Mouse (Mus musculus) forebrain, embryonic 12.5 days (tissue): ENCODE data around the gene Med12. TPM values are rescaled to one million over a fixed set of nuclear protein-coding genes. Genes with fewer than 3 reads are reported as not detected.

Experiments used
- ATAC-seq: fragments of 200-750 bp; cut with Nextera tagmentation; 2 replicates; pipeline ENCODE4 v1.8.0; 2017; ENCODE audit warnings: moderate TSS enrichment; ENCODE audit not compliant: low FRiP score
- H3K27ac ChIP-seq: fragments of 300-500 bp; sonication (generic); 2 replicates; pipeline ENCODE4 v1.5.1; 2016; ENCODE audit warnings: mild to moderate bottlenecking
- H3K27me3 ChIP-seq: fragments of 300-500 bp; sonication (generic); 2 replicates; pipeline ENCODE4 v1.6.1; 2016; ENCODE audit warnings: mild to moderate bottlenecking
- H3K36me3 ChIP-seq: fragments of 300-500 bp; sonication (generic); replicated peaks from 2 replicates; pipeline ENCODE4 v1.6.1; 2016; ENCODE audit warnings: mild to moderate bottlenecking
- H3K4me1 ChIP-seq: fragments of 300-500 bp; sonication (generic); 2 replicates; pipeline ENCODE4 v1.6.1; 2016
- H3K4me2 ChIP-seq: fragments of 300-500 bp; sonication (generic); 2 replicates; pipeline ENCODE4 v1.6.1; 2016; ENCODE audit warnings: mild to moderate bottlenecking, moderate library complexity
- H3K4me3 ChIP-seq: fragments of 300-500 bp; sonication (generic); replicated peaks from 2 replicates; pipeline ENCODE4 v1.5.1; 2016; ENCODE audit warnings: mild to moderate bottlenecking
- H3K9ac ChIP-seq: fragments of 300-500 bp; sonication (generic); 2 replicates; pipeline ENCODE4 v1.6.1; 2016; ENCODE audit warnings: mild to moderate bottlenecking
- H3K9me3 ChIP-seq: fragments of 300-500 bp; sonication (generic); 2 replicates; pipeline ENCODE4 v1.6.1; 2016
- WGBS: fragments of 180-500 bp; shearing (Covaris S2); methylation state at CpG from one replicate; pipeline ENCODE4 v1.1.7; 2016; 5-methylcytosine and 5-hydroxymethylcytosine counted together
- polyA plus RNA-seq: library from polyadenylated mRNA; unstranded; fragments of >200 nt; fragmentation: Nextera tagmentation; extraction: Ambion mirVana; gene quantifications from 2 replicates; pipeline ENCODE4 v1.2.1, GENCODE M21; 2016

Med12 gene
- 42.0 and 43.1 TPM in 2 replicates for polyA plus RNA-seq

DNA sequence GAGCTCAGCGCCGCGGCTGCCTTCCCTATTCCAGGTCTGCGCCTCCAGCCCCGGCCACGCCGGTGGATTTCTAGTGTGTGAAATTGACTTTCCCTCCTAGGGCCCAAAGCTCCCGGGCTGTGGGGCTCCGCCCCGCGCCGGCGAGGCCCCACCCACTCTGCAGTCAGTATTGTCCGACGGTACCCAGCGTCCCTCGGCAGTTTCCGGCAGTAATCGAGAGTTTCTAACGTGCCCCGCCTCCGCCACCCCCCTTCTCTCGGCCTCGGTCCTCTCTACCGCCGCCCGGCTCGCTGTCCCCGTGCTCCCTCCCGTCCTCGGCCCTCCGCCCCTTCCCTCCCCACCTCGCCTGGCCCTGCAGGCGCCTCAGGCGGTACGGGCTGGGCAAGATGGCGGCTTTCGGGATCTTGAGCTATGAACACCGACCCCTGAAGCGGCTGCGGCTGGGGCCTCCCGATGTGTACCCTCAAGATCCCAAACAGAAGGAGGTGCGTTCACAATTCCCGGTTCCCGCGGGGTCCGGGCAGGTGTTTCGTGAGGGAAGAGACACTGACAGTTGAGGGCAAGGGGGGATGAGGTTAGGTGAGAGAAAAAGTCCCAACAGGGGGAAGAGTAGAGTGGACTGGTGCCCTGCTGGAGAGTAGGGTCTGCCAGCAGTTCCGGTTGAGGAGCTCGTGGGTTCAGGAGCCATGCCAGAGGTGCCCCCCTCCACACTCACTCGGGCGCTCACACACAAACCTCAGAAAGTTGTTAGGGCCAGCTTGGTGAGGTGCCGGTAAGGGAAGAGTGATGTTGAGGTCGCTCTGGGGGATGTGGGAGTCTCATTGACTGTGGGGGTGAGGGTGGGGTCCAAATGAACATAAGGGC, at the start of gene Med12:
Gene Med12 (plus strand): TSS at position 156 of the 864 bp plus-strand sequence.
- Histone ChIP-seq H3K27ac (peak within 1 kb of the TSS; percentile 75), H3K9ac (peak within 1 kb of the TSS; percentile 66), H3K4me2 (peak within 1 kb of the TSS; percentile 54), H3K4me3 (peak within 1 kb of the TSS; percentile 51), H3K36me3 (peaks cover 19% of the 10 kb centered on the region), H3K9me3 (no peaks in the 10 kb centered on the region), H3K27me3 (peaks cover 7% of the 10 kb centered on the region; the same call in 1 of the 2 replicates), H3K4me1 (peaks cover 8% of the 10 kb centered on the region; the same call in 1 of the 2 replicates)
- 21% methylated on average over 54 of the region's 54 CpGs for WGBS
- peak; percentile 98 for ATAC-seq

DNA sequence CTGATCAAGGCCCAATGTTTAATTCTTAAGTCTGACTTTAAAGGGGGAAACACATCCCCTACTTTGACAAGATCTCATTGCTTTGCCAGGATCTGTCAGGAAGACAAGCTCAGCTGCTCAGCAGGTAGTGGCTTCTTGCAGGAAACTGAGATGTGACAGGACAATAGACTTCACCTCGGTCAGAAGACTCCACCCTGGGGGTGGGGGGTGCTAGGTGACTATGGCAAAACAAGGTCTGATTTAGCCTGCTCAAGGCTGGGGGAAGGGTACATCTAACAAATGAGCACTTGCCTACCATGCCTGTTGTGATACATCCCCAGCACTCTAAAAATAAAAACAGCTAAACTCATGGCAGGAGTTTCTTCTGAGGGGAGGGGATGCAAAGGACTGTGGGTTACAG, 28.8 kb upstream of the Med12 start:
- Histone ChIP-seq H3K9me3 (no peaks in the 10 kb centered on the region), H3K4me2 (no peak overlapping the region), H3K4me3 (no peak overlapping the region), H3K4me1 (no peaks in the 10 kb centered on the region), H3K9ac (no peak overlapping the region), H3K27me3 (peaks cover 6% of the 10 kb centered on the region; the same call in 1 of the 2 replicates), H3K27ac (no peak overlapping the region), H3K36me3 (no peaks in the 10 kb centered on the region)
- 54% methylated on average over 1 of the region's 1 CpGs for WGBS
- no peak for ATAC-seq

DNA sequence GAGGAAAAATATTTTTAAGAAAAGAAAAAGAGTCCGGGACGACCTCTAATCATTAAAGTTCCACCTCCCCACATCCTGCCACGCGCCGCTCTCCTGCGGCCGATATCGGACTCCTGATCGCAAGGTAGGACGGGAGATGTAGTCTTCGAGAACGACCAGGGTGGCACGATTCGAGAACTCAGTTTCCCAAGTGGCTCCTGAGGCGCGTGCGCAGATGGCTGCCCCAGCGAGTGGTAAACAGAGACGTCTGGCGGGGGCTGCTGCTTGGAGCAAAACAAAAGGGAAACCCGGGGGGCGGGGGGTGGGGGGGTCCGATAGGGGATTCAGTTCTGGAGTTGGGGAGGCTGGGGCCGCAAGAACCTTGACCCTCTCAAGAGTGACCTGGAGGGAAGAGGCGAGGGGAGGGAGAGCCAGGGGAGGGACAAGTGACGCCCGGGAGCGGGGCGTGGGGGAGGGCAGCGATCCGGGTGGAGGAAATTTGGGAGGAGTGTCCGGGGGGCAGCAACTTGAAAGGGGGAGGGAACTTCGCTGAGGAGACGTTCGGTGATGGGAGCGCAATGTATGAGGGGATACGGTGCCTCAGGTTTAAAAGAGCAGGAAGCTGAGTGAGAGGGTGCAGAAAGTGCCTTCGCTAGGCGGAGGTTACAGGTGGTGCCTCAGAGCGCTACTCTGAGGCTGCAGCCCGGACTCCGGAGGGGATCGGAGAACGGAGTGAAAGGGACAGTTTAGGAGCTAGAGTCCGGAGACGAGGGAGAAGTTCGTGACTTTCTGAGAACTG, 19.7 kb upstream of the Med12 start, which contains the start of gene Foxo4:
Gene Foxo4 (plus strand): TSS at position 577 of the 778 bp plus-strand sequence.
- WGBS: 18% methylated on average over 47 of the region's 47 CpGs
- peak within 1 kb of the TSS; percentile 51 for H3K4me3 ChIP-seq
- no peak within 1 kb of the TSS for H3K27ac ChIP-seq

DNA sequence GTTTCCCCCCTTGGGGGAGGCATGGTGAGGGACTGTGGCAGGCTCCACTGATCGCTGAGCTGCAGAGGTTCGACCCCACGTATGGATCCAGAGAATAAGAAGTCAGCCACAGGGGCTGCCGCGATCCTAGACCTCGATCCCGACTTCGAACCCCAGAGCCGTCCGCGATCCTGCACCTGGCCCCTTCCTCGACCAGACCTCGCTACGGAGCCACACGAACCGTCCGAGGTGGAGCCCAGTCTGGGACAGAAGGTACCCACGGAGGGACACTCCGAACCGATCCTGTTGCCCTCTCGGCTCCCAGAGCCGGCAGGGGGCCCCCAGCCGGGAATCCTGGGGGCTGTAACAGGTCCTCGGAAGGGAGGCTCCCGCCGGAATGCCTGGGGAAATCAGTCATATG, 19.1 kb upstream of the Med12 start:
- Histone ChIP-seq H3K27me3 (peaks cover 8% of the 10 kb centered on the region; the same call in 1 of the 2 replicates), H3K36me3 (0 out of 2 replicates have a peak, but pooled peaks cover 5% of the 10 kb centered on the region), H3K4me3 (peak overlapping the region; percentile 51), H3K27ac (no peak overlapping the region), H3K4me2 (peak overlapping the region; percentile 69), H3K9me3 (no peaks in the 10 kb centered on the region), H3K9ac (peak overlapping the region; percentile 61), H3K4me1 (peaks cover 9% of the 10 kb centered on the region)
- WGBS: 20% methylated on average over 26 of the region's 26 CpGs
- peak; percentile 33; the same call in 1 of the 2 replicates for ATAC-seq

More for the DNA sequence above, 19.7 kb upstream of the Med12 start, which contains the start of gene Foxo4:
- peaks cover 9% of the 10 kb centered on the region for H3K4me1 ChIP-seq
- 0 out of 2 replicates have a peak, but pooled peaks cover 5% of the 10 kb centered on the region for H3K36me3 ChIP-seq
- ATAC-seq: peak; percentile 94
- H3K27me3 ChIP-seq: peaks cover 8% of the 10 kb centered on the region; the same call in 1 of the 2 replicates
- no peaks in the 10 kb centered on the region for H3K9me3 ChIP-seq
- peak within 1 kb of the TSS; percentile 61 for H3K9ac ChIP-seq
- H3K4me2 ChIP-seq: peak within 1 kb of the TSS; percentile 69

DNA sequence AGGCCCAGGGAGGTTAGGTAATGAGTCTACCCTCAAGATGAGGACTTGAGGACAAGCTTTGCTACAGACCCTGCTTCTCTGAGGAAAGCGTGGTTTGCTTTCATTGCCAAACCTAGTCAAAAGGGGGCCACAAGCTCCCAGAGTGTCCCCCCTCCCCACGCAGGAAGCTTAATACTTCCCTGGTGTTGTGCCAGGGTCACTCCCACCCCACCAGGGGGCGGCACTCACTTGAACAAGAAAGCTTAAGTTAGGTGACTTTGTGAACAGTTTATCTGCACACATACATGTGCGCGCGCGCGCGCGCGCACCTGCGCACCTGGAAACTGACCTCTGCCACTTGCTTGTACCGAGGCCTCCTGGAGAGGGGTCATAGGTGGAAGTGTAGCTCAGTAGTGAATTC, 17.2 kb upstream of the Med12 start:
- WGBS: 88% methylated on average over 13 of the region's 13 CpGs
- 0 out of 2 replicates have a peak, but pooled peaks cover 5% of the 10 kb centered on the region for H3K36me3 ChIP-seq
- H3K4me1 ChIP-seq: peaks cover 22% of the 10 kb centered on the region
- no peak overlapping the region for H3K4me2 ChIP-seq
- H3K4me3 ChIP-seq: no peak overlapping the region
- no peak overlapping the region for H3K9ac ChIP-seq
- no peak for ATAC-seq
- no peaks in the 10 kb centered on the region for H3K9me3 ChIP-seq
- peaks cover 8% of the 10 kb centered on the region; the same call in 1 of the 2 replicates for H3K27me3 ChIP-seq
- H3K27ac ChIP-seq: no peak overlapping the region

GRCm38 (mm10) chrX:101260441-101261325, 13.1 kb upstream of the Med12 start:
- peak overlapping the region; percentile 76 for H3K27ac ChIP-seq
- peak overlapping the region; percentile 22 for H3K4me2 ChIP-seq
- no peak overlapping the region for H3K4me3 ChIP-seq
- H3K9me3 ChIP-seq: no peaks in the 10 kb centered on the region
- H3K4me1 ChIP-seq: peaks cover 13% of the 10 kb centered on the region
- WGBS: 22% methylated on average over 10 of the region's 13 CpGs
- no peak overlapping the region for H3K9ac ChIP-seq
- H3K27me3 ChIP-seq: peaks cover under 1% of the 10 kb centered on the region; the same call in 1 of the 2 replicates
- H3K36me3 ChIP-seq: 0 out of 2 replicates have a peak, but pooled peaks cover 5% of the 10 kb centered on the region
- peak; percentile 71 for ATAC-seq

DNA sequence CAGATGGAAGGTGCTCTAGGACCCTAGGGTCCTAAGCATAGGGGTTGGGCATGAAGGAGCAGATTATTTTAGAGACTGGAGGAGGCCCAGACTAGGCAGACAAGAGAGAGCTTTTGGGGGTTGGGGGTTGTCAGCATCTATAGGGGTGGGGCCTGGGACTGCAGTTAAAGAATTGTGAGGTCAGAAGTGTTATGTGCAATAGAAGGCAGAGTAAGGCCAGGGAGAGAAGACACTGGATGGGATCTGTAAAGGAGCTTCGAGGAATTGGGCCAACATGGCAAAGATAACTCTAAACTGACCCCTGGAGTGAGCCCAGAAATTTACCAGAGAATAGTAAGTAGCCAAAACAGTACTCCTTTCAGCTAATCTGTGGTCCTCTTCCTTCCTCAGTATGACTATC, 9.9 kb upstream of the Med12 start, which contains the start of gene Gm614:
Gene Gm614 (minus strand): TSS at position 101 of the 400 bp plus-strand sequence.
- Histone ChIP-seq H3K9ac (no peak within 1 kb of the TSS), H3K27me3 (peaks cover 11% of the 10 kb centered on the region; the same call in 1 of the 2 replicates), H3K4me3 (no peak within 1 kb of the TSS), H3K27ac (no peak within 1 kb of the TSS), H3K4me1 (peaks cover 13% of the 10 kb centered on the region), H3K9me3 (no peaks in the 10 kb centered on the region), H3K4me2 (no peak within 1 kb of the TSS), H3K36me3 (0 out of 2 replicates have a peak, but pooled peaks cover 1% of the 10 kb centered on the region)
- no peak for ATAC-seq
- WGBS: 94% methylated on average over 1 of the region's 1 CpGs

DNA sequence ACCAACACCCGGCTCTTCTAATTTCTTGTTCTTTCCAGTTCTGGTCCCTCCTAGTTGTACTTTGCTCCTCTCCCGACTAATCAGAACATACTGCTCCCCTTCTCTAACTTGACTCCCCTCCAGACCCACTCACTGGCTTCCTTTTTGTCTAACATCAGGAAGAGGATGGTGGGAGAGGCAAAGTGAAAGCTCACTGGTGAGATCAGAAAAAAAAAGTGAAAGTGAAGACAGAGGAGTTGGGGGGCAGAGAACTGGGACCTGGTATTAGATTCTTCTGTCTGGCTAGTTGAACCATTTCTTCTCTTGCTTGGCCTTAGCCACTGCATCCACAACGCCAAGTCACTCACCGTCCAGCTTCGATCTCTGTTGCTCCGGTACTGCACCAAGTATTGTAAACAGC, 7.2 kb upstream of the Med12 start:
- WGBS: 93% methylated on average over 6 of the region's 6 CpGs
- no peak overlapping the region for H3K9ac ChIP-seq
- H3K4me1 ChIP-seq: no peaks in the 10 kb centered on the region
- no peak overlapping the region for H3K4me3 ChIP-seq
- no peak overlapping the region for H3K27ac ChIP-seq
- peaks cover 11% of the 10 kb centered on the region; the same call in 1 of the 2 replicates for H3K27me3 ChIP-seq
- no peak overlapping the region for H3K4me2 ChIP-seq
- no peaks in the 10 kb centered on the region for H3K9me3 ChIP-seq
- no peaks in the 10 kb centered on the region for H3K36me3 ChIP-seq
- ATAC-seq: no peak

DNA sequence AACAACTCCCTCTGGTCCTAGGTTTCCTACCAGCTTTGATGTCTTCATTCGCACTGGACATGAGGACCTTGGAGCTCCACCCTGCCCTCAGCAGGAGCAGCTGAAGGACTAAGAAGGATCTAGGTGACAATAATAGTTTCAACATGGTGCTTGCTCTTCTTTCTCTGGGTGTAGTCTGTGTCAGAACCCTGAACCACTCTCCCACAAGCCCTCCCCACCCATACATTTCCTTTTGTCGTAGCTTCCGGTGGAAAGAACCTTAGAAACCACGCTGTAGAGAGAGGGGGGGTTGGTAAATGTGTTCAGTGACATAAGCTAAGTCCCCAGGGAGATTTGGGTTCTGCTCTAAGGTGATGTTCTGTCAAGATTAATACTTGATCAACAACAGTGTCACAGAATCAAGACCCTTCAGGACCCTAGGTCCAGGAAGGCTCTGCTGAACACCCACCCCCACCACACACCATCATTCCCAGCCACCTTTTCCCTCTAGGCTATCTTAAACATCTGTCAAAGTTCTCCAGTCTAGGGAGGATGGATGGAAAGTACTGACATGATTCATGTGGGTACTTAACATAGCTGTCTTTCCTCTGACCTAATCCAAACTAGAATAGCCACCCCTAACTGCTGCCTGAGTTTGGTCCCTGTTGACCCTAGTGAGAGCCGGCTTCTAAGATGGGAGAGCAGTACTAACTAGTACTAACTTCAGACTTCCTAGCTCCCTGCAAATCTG, 5.6 kb upstream of the Med12 start, which contains the start of gene Il2rg:
Gene Il2rg (minus strand): TSS at position 231 of the 730 bp plus-strand sequence.
- Histone ChIP-seq H3K36me3 (no peaks in the 10 kb centered on the region), H3K4me1 (no peaks in the 10 kb centered on the region), H3K4me2 (no peak within 1 kb of the TSS), H3K4me3 (no peak within 1 kb of the TSS), H3K9ac (no peak within 1 kb of the TSS), H3K9me3 (no peaks in the 10 kb centered on the region), H3K27ac (no peak within 1 kb of the TSS), H3K27me3 (peaks cover 11% of the 10 kb centered on the region; the same call in 1 of the 2 replicates)
- ATAC-seq: no peak
- 78% methylated on average over 5 of the region's 5 CpGs for WGBS

GRCm38 (mm10) chrX:101268755-101269124, 5.1 kb upstream of the Med12 start, which contains the start of gene Gm20489:
TSS of gene Gm20489 (minus strand) at chrX:101269023.
- Histone ChIP-seq H3K36me3 (no peaks in the 10 kb centered on the region), H3K9me3 (no peaks in the 10 kb centered on the region), H3K27ac (no peak within 1 kb of the TSS), H3K9ac (no peak within 1 kb of the TSS), H3K4me2 (no peak within 1 kb of the TSS), H3K4me1 (no peaks in the 10 kb centered on the region), H3K27me3 (peaks cover 11% of the 10 kb centered on the region; the same call in 1 of the 2 replicates), H3K4me3 (no peak within 1 kb of the TSS)
- WGBS: 63% methylated on average over 3 of the region's 3 CpGs
- ATAC-seq: no peak
